Mouse (Mus musculus) heart, postnatal 0 days (tissue): Measurements from ENCODE around the gene Tgm5. TPM values are rescaled to one million over a fixed set of nuclear protein-coding genes. Genes with fewer than 3 reads are reported as not detected.

Experiments used
- polyA plus RNA-seq: library from polyadenylated mRNA; unstranded; fragments of >200 nt; fragmentation: Nextera tagmentation; extraction: Ambion mirVana; gene quantifications from 2 replicates; pipeline ENCODE4 v1.2.1, GENCODE M21; 2015
- total RNA-seq: library from RNA; depleted of rRNA; stranded (reverse); fragments of >200 nt; gene quantifications from 2 replicates; pipeline ENCODE4 v1.2.3, GENCODE M21; 2014; ENCODE audit warnings: low replicate concordance; rRNA removed

Gene Tgm5
- total and polyA plus RNA-seq, 2 experiments from 2014 or later = not detected

Other genes starting within 250 kb of the Tgm5 start
- gene Cdan1, start 235.7 kb downstream of the Tgm5 start, total RNA-seq = 20.2 and 43.6 TPM in 2 replicates
- 2.6 and 2.7 TPM in 2 replicates for gene Cdan1, start 235.7 kb downstream of the Tgm5 start, polyA plus RNA-seq
- gene Ttbk2, start 235.2 kb downstream of the Tgm5 start, total RNA-seq = 5.8 and 14.5 TPM in 2 replicates
- gene Ttbk2, start 235.2 kb downstream of the Tgm5 start, polyA plus RNA-seq = 1.4 and 1.8 TPM in 2 replicates
- gene Ubr1, start 115.1 kb downstream of the Tgm5 start, total RNA-seq = 11.7 and 28.9 TPM in 2 replicates
- 13.6 and 14.3 TPM in 2 replicates for gene Ubr1, start 115.1 kb downstream of the Tgm5 start, polyA plus RNA-seq
- 3.3 and 8.9 TPM in 2 replicates for gene Tmem62, start 108.8 kb downstream of the Tgm5 start, total RNA-seq
- gene Tmem62, start 108.8 kb downstream of the Tgm5 start, polyA plus RNA-seq = 2.4 and 2.7 TPM in 2 replicates
- gene Ccndbp1, start 77.4 kb downstream of the Tgm5 start, total RNA-seq = 25.5 and 34.0 TPM in 2 replicates
- 42.4 TPM in 2 replicates for gene Ccndbp1, start 77.4 kb downstream of the Tgm5 start, polyA plus RNA-seq
- 0.27 TPM in 1 of 2 replicates, not detected in the other for gene Epb42, start 48.8 kb downstream of the Tgm5 start, total RNA-seq
- gene Epb42, start 48.8 kb downstream of the Tgm5 start, polyA plus RNA-seq = 0.26 and 0.56 TPM in 2 replicates
- not detected in 2 replicates for gene Tgm7, start 24.0 kb upstream of the Tgm5 start, total RNA-seq
- gene Tgm7, start 24.0 kb upstream of the Tgm5 start, polyA plus RNA-seq = not detected in 2 replicates
- 13.1 and 15.3 TPM in 2 replicates for gene Adal, start 54.6 kb upstream of the Tgm5 start, total RNA-seq
- 13.4 and 14.4 TPM in 2 replicates for gene Adal, start 54.6 kb upstream of the Tgm5 start, polyA plus RNA-seq
- 6.1 and 8.4 TPM in 2 replicates for gene Lcmt2, start 54.8 kb upstream of the Tgm5 start, total RNA-seq
- gene Lcmt2, start 54.8 kb upstream of the Tgm5 start, polyA plus RNA-seq = 15.4 and 19.1 TPM in 2 replicates
- gene Tubgcp4, start 84.8 kb upstream of the Tgm5 start, total RNA-seq = 9.6 and 20.8 TPM in 2 replicates
- 12.3 and 13.0 TPM in 2 replicates for gene Tubgcp4, start 84.8 kb upstream of the Tgm5 start, polyA plus RNA-seq
- gene Zscan29, start 85.3 kb upstream of the Tgm5 start, total RNA-seq = 4.2 and 4.8 TPM in 2 replicates
- gene Zscan29, start 85.3 kb upstream of the Tgm5 start, polyA plus RNA-seq = 5.1 and 5.6 TPM in 2 replicates
- gene Trp53bp1, start 185.6 kb upstream of the Tgm5 start, total RNA-seq = 74.4 and 79.6 TPM in 2 replicates
- 18.5 and 20.3 TPM in 2 replicates for gene Trp53bp1, start 185.6 kb upstream of the Tgm5 start, polyA plus RNA-seq
- gene Map1a, start 203.8 kb upstream of the Tgm5 start, total RNA-seq = 14.5 and 24.9 TPM in 2 replicates
- 3.7 and 4.8 TPM in 2 replicates for gene Map1a, start 203.8 kb upstream of the Tgm5 start, polyA plus RNA-seq